Mouse (Mus musculus) hindbrain, postnatal 0 days (tissue): Measurements from ENCODE around the gene Camsap2. TPM values are rescaled to one million over a fixed set of nuclear protein-coding genes. Genes with fewer than 3 reads are reported as not detected.

Experiments
- ATAC-seq: fragments of 200-750 bp; cut with Nextera tagmentation; 2 replicates; pipeline ENCODE4 v1.8.0; 2017; ENCODE audit warnings: mild to moderate bottlenecking, moderate TSS enrichment, moderate library complexity
- DNase-seq: peaks from one replicate; pipeline ENCODE4 v3.0.0-alpha.2; 2015; ENCODE audit warnings: low spot score
- H3K27ac ChIP-seq: fragments of 300-500 bp; sonication (generic); 2 replicates; pipeline ENCODE4 v1.5.1; 2014; ENCODE audit warnings: mild to moderate bottlenecking
- H3K27me3 ChIP-seq: fragments of 300-500 bp; sonication (generic); 2 replicates; pipeline ENCODE4 v1.6.1; 2014; ENCODE audit warnings: low read length, mixed read lengths; ENCODE audit not compliant: insufficient read depth
- H3K36me3 ChIP-seq: fragments of 300-500 bp; sonication (generic); 2 replicates; pipeline ENCODE4 v1.6.1; 2014; ENCODE audit warnings: low read length, mixed read lengths; ENCODE audit not compliant: insufficient read depth
- H3K4me1 ChIP-seq: fragments of 300-500 bp; sonication (generic); 2 replicates; pipeline ENCODE4 v1.6.1; 2014; ENCODE audit warnings: antibody characterized with exemption, low read length, mixed read lengths; ENCODE audit not compliant: insufficient read depth
- H3K4me2 ChIP-seq: fragments of 300-500 bp; sonication (generic); 2 replicates; pipeline ENCODE4 v1.6.1; 2014; ENCODE audit warnings: low read depth, mild to moderate bottlenecking, low read length, moderate library complexity, mixed read lengths
- H3K4me3 ChIP-seq: fragments of 300-500 bp; sonication (generic); 2 replicates; pipeline ENCODE4 v1.5.1; 2014; ENCODE audit warnings: low read length
- H3K9ac ChIP-seq: fragments of 300-500 bp; sonication (generic); replicated peaks from 2 replicates; pipeline ENCODE4 v1.6.1; 2014; ENCODE audit warnings: mild to moderate bottlenecking, low read length, moderate library complexity, mixed read lengths
- H3K9me3 ChIP-seq: fragments of 300-500 bp; sonication (generic); 2 replicates; pipeline ENCODE4 v1.6.1; 2016; ENCODE audit warnings: low read length, mixed read lengths
- CTCF ChIP-seq: IDR thresholded peaks from 2 replicates; pipeline ENCODE4 v1.5.1; 2016; ENCODE audit warnings: antibody characterized with exemption, control low read depth, low read depth
- whole genome bisulfite sequencing: fragments of 180-500 bp; shearing (Covaris S2); extraction: QIAGEN DNeasy Blood & Tissue Kit; methylation state at CpG from one replicate; pipeline ENCODE4 v1.1.7; 2014; 5-methylcytosine and 5-hydroxymethylcytosine counted together
- polyA plus RNA-seq: library from polyadenylated mRNA; unstranded; fragments of >200 nt; fragmentation: Nextera tagmentation; extraction: Ambion mirVana; gene quantifications from 2 replicates; pipeline ENCODE4 v1.2.1, GENCODE M21; 2015
- total RNA-seq: library from RNA; depleted of rRNA; stranded (reverse); fragments of >200 nt; gene quantifications from 2 replicates; pipeline ENCODE4 v1.2.3, GENCODE M21; 2014

Gene Camsap2
- total and polyA plus RNA-seq, 2 experiments from 2014 or later = 20.1 to 99.1 TPM

DNA sequence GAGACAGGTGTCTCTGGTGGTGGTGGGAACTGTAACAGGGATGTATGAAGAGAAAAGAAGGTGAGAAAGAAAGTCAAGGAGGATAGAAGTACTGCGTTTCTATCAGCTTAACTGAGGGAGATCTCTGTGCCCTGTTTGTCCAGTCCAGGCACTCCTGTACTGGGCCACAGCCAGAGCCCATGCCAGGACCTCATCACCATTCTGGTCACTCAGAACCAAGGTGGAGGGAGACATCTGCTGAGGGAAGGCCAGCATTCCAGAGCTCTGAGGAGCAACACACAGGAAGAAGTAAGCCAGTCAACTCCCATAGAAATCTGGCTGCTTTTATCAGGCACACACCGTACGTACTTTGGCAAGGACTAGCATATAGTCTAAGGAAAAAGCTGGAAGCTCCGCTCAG is 14.1 kb downstream of the Camsap2 start:
- no peak overlapping the region for H3K9ac ChIP-seq
- no peaks in the 10 kb centered on the region for H3K36me3 ChIP-seq
- 67% methylated on average over 4 of the region's 4 CpGs for WGBS
- peak; percentile 39 for DNase-seq
- no peaks in the 10 kb centered on the region for H3K27me3 ChIP-seq
- no peak for TF ChIP-seq CTCF
- no peaks in the 10 kb centered on the region for H3K9me3 ChIP-seq
- peak; percentile 81; the same call in 1 of the 2 replicates for ATAC-seq
- peaks cover 9% of the 10 kb centered on the region; the same call in 1 of the 2 replicates for H3K4me1 ChIP-seq
- H3K27ac ChIP-seq = 0 out of 2 replicates have a peak overlapping the region, but pooled peaks have one; percentile 21
- no peak overlapping the region for H3K4me3 ChIP-seq
- H3K4me2 ChIP-seq = no peak overlapping the region

DNA sequence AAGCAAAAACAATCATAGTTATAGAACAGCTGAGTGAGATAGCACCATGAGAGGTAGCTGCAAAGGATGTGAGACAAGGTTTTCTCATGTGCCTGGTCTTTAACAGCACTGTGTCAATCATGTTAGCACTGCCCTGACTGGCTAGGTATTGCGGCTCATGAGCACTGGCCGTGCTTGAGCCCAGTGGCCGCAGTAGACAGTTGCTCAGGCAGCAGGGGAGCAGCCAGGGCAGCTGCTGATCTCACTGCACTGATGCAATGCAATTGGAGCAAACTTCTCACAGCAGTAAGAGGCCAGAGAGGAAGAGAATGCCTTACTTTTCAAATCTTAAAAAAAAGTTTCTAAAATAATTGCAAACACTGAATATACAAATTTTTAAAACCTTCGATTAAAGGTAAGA is 16.5 kb downstream of the Camsap2 start:
- ATAC-seq = no peak
- TF ChIP-seq CTCF = no peak

DNA sequence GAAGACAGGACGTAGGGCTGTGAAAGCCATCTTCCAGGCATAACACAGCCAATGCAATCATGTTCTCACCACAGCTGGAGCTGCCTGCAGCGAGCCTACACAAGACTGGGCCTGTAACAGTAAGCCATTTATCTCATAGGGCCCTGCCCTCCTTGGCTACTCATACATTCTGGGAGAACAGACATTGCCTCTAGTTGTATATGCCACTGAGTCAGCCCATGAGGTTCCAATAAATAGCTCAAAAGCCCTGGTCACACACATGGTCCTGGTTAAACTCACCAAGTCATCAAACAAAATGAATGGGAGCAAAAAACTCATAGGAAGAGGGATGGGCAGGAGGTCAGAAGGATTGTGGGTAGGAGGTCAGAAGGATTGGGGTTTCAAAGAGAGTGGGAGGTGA is 17.3 kb downstream of the Camsap2 start:
- 0 out of 2 replicates have a peak, but pooled peaks cover 4% of the 10 kb centered on the region for H3K4me1 ChIP-seq
- no peak overlapping the region for H3K27ac ChIP-seq
- no peak overlapping the region for H3K4me2 ChIP-seq
- no peaks in the 10 kb centered on the region for H3K9me3 ChIP-seq
- DNase-seq (no peak), ATAC-seq (no peak)
- no peaks in the 10 kb centered on the region for H3K27me3 ChIP-seq
- 74% methylated on average over 2 of the region's 2 CpGs for WGBS
- peaks cover 5% of the 10 kb centered on the region; the same call in 1 of the 2 replicates for H3K36me3 ChIP-seq
- no peak overlapping the region for H3K4me3 ChIP-seq
- H3K9ac ChIP-seq = no peak overlapping the region
- TF ChIP-seq CTCF = no peak

More for the DNA sequence above, 16.5 kb downstream of the Camsap2 start:
- no peak overlapping the region for H3K27ac ChIP-seq
- no peak overlapping the region for H3K9ac ChIP-seq
- 65% methylated on average over 4 of the region's 4 CpGs for WGBS
- H3K36me3 ChIP-seq = no peaks in the 10 kb centered on the region
- H3K9me3 ChIP-seq = no peaks in the 10 kb centered on the region
- H3K4me3 ChIP-seq = no peak overlapping the region
- H3K4me2 ChIP-seq = no peak overlapping the region
- DNase-seq = no peak
- H3K27me3 ChIP-seq = no peaks in the 10 kb centered on the region
- peaks cover 9% of the 10 kb centered on the region; the same call in 1 of the 2 replicates for H3K4me1 ChIP-seq

DNA sequence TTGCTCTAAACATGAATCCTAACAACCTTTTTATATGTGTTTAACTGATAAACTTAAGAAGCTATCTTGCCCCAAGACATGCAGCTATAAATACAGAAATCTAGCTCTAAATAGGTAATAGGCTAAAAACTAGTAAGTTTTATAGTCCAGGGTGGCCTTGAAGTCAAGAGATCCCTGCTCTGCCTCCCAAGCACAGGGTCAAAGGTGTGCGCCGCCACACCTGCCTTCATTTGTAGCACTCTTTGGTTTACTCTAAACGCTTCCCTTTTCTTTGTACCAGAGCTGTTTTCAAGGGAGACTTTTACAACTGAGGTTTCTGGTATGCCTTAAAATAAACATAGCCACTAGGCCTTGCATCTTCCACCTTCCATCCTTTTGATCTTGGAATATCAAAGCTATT is 18.3 kb downstream of the Camsap2 start:
- TF ChIP-seq CTCF = no peak
- no peak for ATAC-seq
- no peak for DNase-seq
- Histone ChIP-seq H3K4me1 (0 out of 2 replicates have a peak, but pooled peaks cover 4% of the 10 kb centered on the region), H3K9me3 (no peaks in the 10 kb centered on the region), H3K9ac (no peak overlapping the region), H3K36me3 (peaks cover 12% of the 10 kb centered on the region; the same call in 1 of the 2 replicates), H3K4me3 (no peak overlapping the region), H3K27ac (no peak overlapping the region), H3K4me2 (no peak overlapping the region), H3K27me3 (no peaks in the 10 kb centered on the region)
- 93% methylated on average over 3 of the region's 3 CpGs for WGBS

DNA sequence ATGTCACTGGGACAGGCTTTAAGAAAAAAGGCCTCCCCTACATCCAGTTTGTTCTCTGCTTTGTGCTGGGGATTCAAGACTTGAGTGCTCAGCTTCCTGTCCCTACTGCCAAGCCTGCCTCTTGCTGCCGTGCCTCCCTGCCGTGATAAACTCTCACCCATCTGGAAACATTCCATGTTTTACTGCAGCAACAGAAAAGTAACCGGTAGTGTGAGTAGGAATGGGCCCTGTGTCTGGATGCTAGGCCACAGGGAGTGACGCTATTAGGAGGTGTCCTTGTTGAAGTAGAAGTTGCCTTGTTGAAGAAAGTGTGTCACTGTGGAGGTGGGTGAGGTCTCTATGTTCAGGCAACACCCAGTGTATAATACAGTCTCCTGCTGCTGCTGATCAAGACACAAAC is 20.0 kb downstream of the Camsap2 start:
- Histone ChIP-seq H3K27ac (peak overlapping the region; percentile 68), H3K4me2 (0 out of 2 replicates have a peak overlapping the region, but pooled peaks have one; percentile 5), H3K9me3 (no peaks in the 10 kb centered on the region), H3K36me3 (peaks cover 13% of the 10 kb centered on the region; the same call in 1 of the 2 replicates), H3K4me3 (no peak overlapping the region), H3K4me1 (no peaks in the 10 kb centered on the region), H3K9ac (0 out of 2 replicates have a peak overlapping the region, but pooled peaks have one; percentile 2), H3K27me3 (no peaks in the 10 kb centered on the region)
- ATAC-seq (peak; percentile 42; the same call in 1 of the 2 replicates), DNase-seq (peak; percentile 66)
- TF ChIP-seq CTCF = no peak
- 17% methylated on average over 4 of the region's 4 CpGs for WGBS

DNA sequence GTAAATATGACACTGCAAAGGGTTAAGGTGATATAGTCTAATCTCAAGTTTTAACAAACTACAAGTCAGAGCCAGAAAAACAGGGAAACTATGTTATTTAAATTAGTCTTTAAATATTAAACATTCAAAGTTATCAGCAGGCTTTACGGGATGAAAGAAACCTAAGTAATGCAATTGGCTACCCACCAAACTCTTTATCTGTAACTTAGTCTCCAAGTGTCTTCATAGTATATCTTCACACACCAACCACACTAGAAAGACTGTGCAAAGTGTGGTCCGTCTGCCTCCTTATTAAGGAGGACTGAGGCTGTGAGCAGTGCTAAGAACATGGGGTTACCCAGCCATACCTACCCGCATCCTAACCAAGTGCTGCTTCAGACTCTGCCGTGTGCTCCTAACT is 23.6 kb downstream of the Camsap2 start:
- 92% methylated on average over 4 of the region's 4 CpGs for WGBS
- Histone ChIP-seq H3K9me3 (no peaks in the 10 kb centered on the region), H3K27ac (no peak overlapping the region), H3K9ac (no peak overlapping the region), H3K4me1 (no peaks in the 10 kb centered on the region), H3K36me3 (peaks cover 13% of the 10 kb centered on the region; the same call in 1 of the 2 replicates), H3K27me3 (no peaks in the 10 kb centered on the region), H3K4me3 (no peak overlapping the region), H3K4me2 (no peak overlapping the region)
- DNase-seq (no peak), ATAC-seq (no peak)
- TF ChIP-seq CTCF = no peak

DNA sequence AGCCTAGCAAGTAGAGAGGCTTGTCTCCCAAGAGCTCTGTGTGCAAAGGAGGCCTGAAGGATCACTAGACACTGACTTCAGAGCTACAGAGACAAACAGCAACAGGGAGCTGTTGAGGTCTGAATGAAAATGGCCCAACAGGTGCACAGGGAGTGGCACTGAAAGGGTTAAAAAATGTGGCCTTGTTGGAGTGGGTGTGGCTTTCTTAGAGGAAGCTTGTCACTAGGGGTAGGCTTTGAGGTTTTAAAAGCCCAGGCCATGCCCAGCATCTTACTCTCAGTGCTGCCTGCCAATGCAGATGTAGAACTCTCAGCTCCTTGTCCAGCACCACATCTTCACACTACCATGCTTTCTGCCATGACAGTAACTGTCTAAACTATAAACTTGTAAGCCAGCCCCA is 29.6 kb downstream of the Camsap2 start:
- no peaks in the 10 kb centered on the region for H3K4me1 ChIP-seq
- no peak for TF ChIP-seq CTCF
- no peak for ATAC-seq
- DNase-seq = no peak
- no peak overlapping the region for H3K4me2 ChIP-seq
- H3K27me3 ChIP-seq = no peaks in the 10 kb centered on the region
- H3K4me3 ChIP-seq = no peak overlapping the region
- H3K9ac ChIP-seq = no peak overlapping the region
- H3K9me3 ChIP-seq = no peaks in the 10 kb centered on the region
- H3K36me3 ChIP-seq = no peaks in the 10 kb centered on the region
- H3K27ac ChIP-seq = no peak overlapping the region
